Mouse (Mus musculus) lung, embryonic 16.5 days (tissue): ENCODE measurements around the gene Wbp2nl. TPM values are rescaled to one million over a fixed set of nuclear protein-coding genes. Genes with fewer than 3 reads are reported as not detected.

Source experiments
- ATAC-seq: fragments of 200-750 bp; cut with Nextera tagmentation; 2 replicates; pipeline ENCODE4 v1.8.0; 2017; ENCODE audit warnings: low read depth, mild to moderate bottlenecking, moderate library complexity
- H3K27ac ChIP-seq: fragments of 300-500 bp; sonication (generic); 2 replicates; pipeline ENCODE4 v1.5.1; 2014; ENCODE audit warnings: mild to moderate bottlenecking, control low read depth, low read length
- H3K27me3 ChIP-seq: fragments of 300-500 bp; sonication (generic); 2 replicates; pipeline ENCODE4 v1.6.1; 2014; ENCODE audit warnings: low read depth, low read length, mixed read lengths; ENCODE audit not compliant: control insufficient read depth, insufficient read depth
- H3K36me3 ChIP-seq: fragments of 300-500 bp; sonication (generic); 2 replicates; pipeline ENCODE4 v1.6.1; 2014; ENCODE audit warnings: low read length; ENCODE audit not compliant: control insufficient read depth, insufficient read depth
- H3K4me1 ChIP-seq: fragments of 300-500 bp; sonication (generic); replicated peaks from 2 replicates; pipeline ENCODE4 v1.6.1; 2014; ENCODE audit warnings: low read length, mixed read lengths; ENCODE audit not compliant: control insufficient read depth, insufficient read depth
- H3K4me2 ChIP-seq: fragments of 300-500 bp; sonication (generic); 2 replicates; pipeline ENCODE4 v1.6.1; 2014; ENCODE audit warnings: low read depth, low read length, control low read depth
- H3K4me3 ChIP-seq: fragments of 300-500 bp; sonication (generic); 2 replicates; pipeline ENCODE4 v1.5.1; 2014; ENCODE audit warnings: mild to moderate bottlenecking, low read length, control low read depth
- H3K9ac ChIP-seq: fragments of 300-500 bp; sonication (generic); 2 replicates; pipeline ENCODE4 v1.6.1; 2014; ENCODE audit warnings: low read length, control low read depth
- H3K9me3 ChIP-seq: fragments of 300-500 bp; sonication (generic); 2 replicates; pipeline ENCODE4 v1.6.1; 2016; ENCODE audit warnings: low read length; ENCODE audit not compliant: control insufficient read depth
- whole genome bisulfite sequencing: fragments of 180-500 bp; shearing (Covaris S2); extraction: QIAGEN DNeasy Blood & Tissue Kit; methylation state at CpG from one replicate; pipeline ENCODE4 v1.1.7; 2014; 5-methylcytosine and 5-hydroxymethylcytosine counted together
- polyA plus RNA-seq: library from polyadenylated mRNA; unstranded; fragments of >200 nt; fragmentation: Nextera tagmentation; extraction: Ambion mirVana; gene quantifications from 2 replicates; pipeline ENCODE4 v1.2.1, GENCODE M21; 2015

The Wbp2nl gene
- polyA plus RNA-seq, 1 experiment from 2014 or later: 0.38 TPM

- Histone ChIP-seq H3K27me3 (peaks cover 3% of the 10 kb centered on the region; the same call in 1 of the 2 replicates), H3K4me3 (no peak overlapping the region), H3K27ac (no peak overlapping the region), H3K9me3 (no peaks in the 10 kb centered on the region), H3K4me2 (no peak overlapping the region), H3K4me1 (peaks cover 25% of the 10 kb centered on the region), H3K9ac (no peak overlapping the region), H3K36me3 (peaks cover 5% of the 10 kb centered on the region)
- WGBS: 85% methylated on average over 27 of the region's 27 CpGs
- no peak for ATAC-seq
Measured at GRCm38 (mm10) chr15:82343368-82344287, 44.9 kb downstream of the Wbp2nl start.

GRCm38 (mm10) chr15:82344971-82345370 is 46.2 kb downstream of the Wbp2nl start:
- no peak for ATAC-seq
- Histone ChIP-seq H3K4me1 (peaks cover 25% of the 10 kb centered on the region), H3K9me3 (no peaks in the 10 kb centered on the region), H3K9ac (no peak overlapping the region), H3K36me3 (peaks cover 19% of the 10 kb centered on the region), H3K4me2 (no peak overlapping the region), H3K4me3 (no peak overlapping the region), H3K27ac (no peak overlapping the region), H3K27me3 (peaks cover 3% of the 10 kb centered on the region; the same call in 1 of the 2 replicates)
- WGBS: 82% methylated on average over 6 of the region's 6 CpGs

- H3K36me3 ChIP-seq: peaks cover 28% of the 10 kb centered on the region
- H3K4me3 ChIP-seq: peak overlapping the region; percentile 78
- 0% methylated on average over 51 of the region's 51 CpGs for WGBS
- peak; percentile 98 for ATAC-seq
- no peaks in the 10 kb centered on the region for H3K9me3 ChIP-seq
- H3K9ac ChIP-seq: peak overlapping the region; percentile 85
- H3K27me3 ChIP-seq: no peaks in the 10 kb centered on the region
- peak overlapping the region; percentile 61 for H3K4me2 ChIP-seq
- H3K4me1 ChIP-seq: peaks cover 17% of the 10 kb centered on the region
- H3K27ac ChIP-seq: peak overlapping the region; percentile 82
Measured at GRCm38 (mm10) chr15:82345820-82346470, 47.2 kb downstream of the Wbp2nl start.

- ATAC-seq: no peak
- Histone ChIP-seq H3K4me2 (peak overlapping the region; percentile 61), H3K36me3 (peaks cover 28% of the 10 kb centered on the region), H3K9me3 (no peaks in the 10 kb centered on the region), H3K9ac (peak overlapping the region; percentile 63), H3K4me3 (peak overlapping the region; percentile 78), H3K4me1 (peaks cover 12% of the 10 kb centered on the region), H3K27me3 (no peaks in the 10 kb centered on the region), H3K27ac (peak overlapping the region; percentile 21; the same call in 1 of the 2 replicates)
- 37% methylated on average over 14 of the region's 14 CpGs for WGBS
Measured at GRCm38 (mm10) chr15:82346580-82347302, 48.0 kb downstream of the Wbp2nl start.

- no peaks in the 10 kb centered on the region for H3K9me3 ChIP-seq
- peak overlapping the region; percentile 63 for H3K9ac ChIP-seq
- 74% methylated on average over 4 of the region's 4 CpGs for WGBS
- no peak for ATAC-seq
- H3K4me2 ChIP-seq: peak overlapping the region; percentile 61
- H3K36me3 ChIP-seq: peaks cover 28% of the 10 kb centered on the region
- H3K4me1 ChIP-seq: peaks cover 9% of the 10 kb centered on the region
- H3K27ac ChIP-seq: no peak overlapping the region
- peak overlapping the region; percentile 78 for H3K4me3 ChIP-seq
- no peaks in the 10 kb centered on the region for H3K27me3 ChIP-seq
Measured at GRCm38 (mm10) chr15:82347303-82347676, 48.5 kb downstream of the Wbp2nl start.

- Histone ChIP-seq H3K27ac (no peak overlapping the region), H3K27me3 (no peaks in the 10 kb centered on the region), H3K36me3 (peaks cover 28% of the 10 kb centered on the region), H3K9me3 (no peaks in the 10 kb centered on the region), H3K4me3 (no peak overlapping the region), H3K4me2 (no peak overlapping the region), H3K4me1 (peaks cover 11% of the 10 kb centered on the region), H3K9ac (no peak overlapping the region)
- ATAC-seq: no peak
- 93% methylated on average over 12 of the region's 12 CpGs for WGBS
Measured at GRCm38 (mm10) chr15:82347852-82348251, 49.1 kb downstream of the Wbp2nl start.

- no peaks in the 10 kb centered on the region for H3K27me3 ChIP-seq
- 81% methylated on average over 8 of the region's 8 CpGs for WGBS
- no peaks in the 10 kb centered on the region for H3K9me3 ChIP-seq
- no peak for ATAC-seq
- H3K4me3 ChIP-seq: no peak overlapping the region
- H3K36me3 ChIP-seq: peaks cover 28% of the 10 kb centered on the region
- no peak overlapping the region for H3K27ac ChIP-seq
- H3K9ac ChIP-seq: no peak overlapping the region
- H3K4me2 ChIP-seq: no peak overlapping the region
- H3K4me1 ChIP-seq: peaks cover 16% of the 10 kb centered on the region
Measured at GRCm38 (mm10) chr15:82348258-82348998, 49.7 kb downstream of the Wbp2nl start.

- Histone ChIP-seq H3K4me3 (no peak overlapping the region), H3K9me3 (no peaks in the 10 kb centered on the region), H3K4me1 (peaks cover 16% of the 10 kb centered on the region), H3K36me3 (peaks cover 28% of the 10 kb centered on the region), H3K27ac (no peak overlapping the region), H3K9ac (no peak overlapping the region), H3K27me3 (no peaks in the 10 kb centered on the region), H3K4me2 (no peak overlapping the region)
- no peak for ATAC-seq
- WGBS: 82% methylated on average over 2 of the region's 2 CpGs
Measured at GRCm38 (mm10) chr15:82348999-82349341, 50.2 kb downstream of the Wbp2nl start.
